Mouse (Mus musculus) megakaryocyte, embryonic 14.5 days (primary cell): ENCODE results near the gene Pnliprp2. TPM values are rescaled to one million over a fixed set of nuclear protein-coding genes. Genes with fewer than 3 reads are reported as not detected.

Source experiments
- H3K27me3 ChIP-seq: replicated peaks from 2 replicates; pipeline ENCODE3; 2012; ENCODE audit warnings: inconsistent platforms
- H3K36me3 ChIP-seq: replicated peaks from 2 replicates; pipeline ENCODE3; 2012; ENCODE audit warnings: low read length, inconsistent platforms, mixed read lengths
- H3K4me1 ChIP-seq: 2 replicates; pipeline ENCODE4 v1.6.1; 2012; ENCODE audit warnings: inconsistent platforms
- H3K4me3 ChIP-seq: replicated peaks from 2 replicates; pipeline ENCODE3; 2012; ENCODE audit warnings: moderate library complexity, mild to moderate bottlenecking, inconsistent platforms
- H3K9me3 ChIP-seq: 2 replicates; pipeline ENCODE4 v1.6.1; 2012; ENCODE audit warnings: inconsistent platforms
- FLI1 ChIP-seq: IDR thresholded peaks from 2 replicates; pipeline ENCODE4 v1.6.1; 2012; ENCODE audit warnings: low read length, inconsistent platforms, mixed read lengths
- GATA1 ChIP-seq: IDR thresholded peaks from 3 replicates; pipeline ENCODE4 v1.6.1; 2012; ENCODE audit warnings: mixed read lengths, low read length, inconsistent platforms, borderline replicate concordance
- polyA plus RNA-seq: library from polyadenylated mRNA; stranded (reverse); fragments of >175 nt; gene quantifications from 2 replicates; pipeline ENCODE4 v1.2.3, GENCODE M21; 2012; ENCODE audit warnings: low replicate concordance; ENCODE audit not compliant: insufficient read depth

The Pnliprp2 gene
- polyA plus RNA-seq, 1 experiment: not detected

GRCm38 (mm10) chr19:58794284-58794683, 34.8 kb downstream of the Pnliprp2 start, which contains the start of gene 1700019N19Rik:
Gene 1700019N19Rik, minus strand, starts transcription at chr19:58794461.
- H3K36me3 ChIP-seq: no peaks in the 10 kb centered on the region
- H3K4me3 ChIP-seq: no peak within 1 kb of the TSS
- TF ChIP-seq GATA1: no peak
- no peak for TF ChIP-seq FLI1
- no peaks in the 10 kb centered on the region for H3K27me3 ChIP-seq
- H3K9me3 ChIP-seq: peaks cover 13% of the 10 kb centered on the region
- H3K4me1 ChIP-seq: no peaks in the 10 kb centered on the region

GRCm38 (mm10) chr19:58795114-58795669, 35.7 kb downstream of the Pnliprp2 start:
- TF ChIP-seq FLI1: no peak
- TF ChIP-seq GATA1: no peak
- H3K4me1 ChIP-seq: no peaks in the 10 kb centered on the region
- no peaks in the 10 kb centered on the region for H3K36me3 ChIP-seq
- no peaks in the 10 kb centered on the region for H3K27me3 ChIP-seq
- peaks cover 20% of the 10 kb centered on the region for H3K9me3 ChIP-seq
- no peak overlapping the region for H3K4me3 ChIP-seq

GRCm38 (mm10) chr19:58805191-58805779, 45.8 kb downstream of the Pnliprp2 start:
- TF ChIP-seq GATA1 (no peak), FLI1 (no peak)
- Histone ChIP-seq H3K4me3 (no peak overlapping the region), H3K9me3 (peaks cover 20% of the 10 kb centered on the region), H3K4me1 (no peaks in the 10 kb centered on the region), H3K27me3 (no peaks in the 10 kb centered on the region), H3K36me3 (no peaks in the 10 kb centered on the region)

- Histone ChIP-seq H3K36me3 (no peaks in the 10 kb centered on the region), H3K4me3 (no peak overlapping the region), H3K9me3 (peaks cover 16% of the 10 kb centered on the region), H3K4me1 (no peaks in the 10 kb centered on the region), H3K27me3 (no peaks in the 10 kb centered on the region)
- TF ChIP-seq FLI1 (no peak), GATA1 (no peak)
Observed at GRCm38 (mm10) chr19:58806364-58806763, 46.8 kb downstream of the Pnliprp2 start.

GRCm38 (mm10) chr19:58808864-58809263, 49.3 kb downstream of the Pnliprp2 start:
- TF ChIP-seq FLI1: no peak
- TF ChIP-seq GATA1: no peak
- no peaks in the 10 kb centered on the region for H3K27me3 ChIP-seq
- H3K4me1 ChIP-seq: no peaks in the 10 kb centered on the region

GRCm38 (mm10) chr19:58810536-58810935, 51.0 kb downstream of the Pnliprp2 start:
- no peaks in the 10 kb centered on the region for H3K4me1 ChIP-seq
- H3K36me3 ChIP-seq: no peaks in the 10 kb centered on the region
- no peaks in the 10 kb centered on the region for H3K27me3 ChIP-seq
- H3K9me3 ChIP-seq: no peaks in the 10 kb centered on the region
- no peak for TF ChIP-seq GATA1
- TF ChIP-seq FLI1: no peak
- H3K4me3 ChIP-seq: no peak overlapping the region

More at GRCm38 (mm10) chr19:58808864-58809263, 49.3 kb downstream of the Pnliprp2 start:
- Histone ChIP-seq H3K9me3 (peaks cover 5% of the 10 kb centered on the region; the same call in 1 of the 2 replicates), H3K36me3 (no peaks in the 10 kb centered on the region), H3K4me3 (no peak overlapping the region)

GRCm38 (mm10) chr19:58815179-58815922, 55.8 kb downstream of the Pnliprp2 start:
- Histone ChIP-seq H3K36me3 (no peaks in the 10 kb centered on the region), H3K4me1 (no peaks in the 10 kb centered on the region), H3K9me3 (no peaks in the 10 kb centered on the region), H3K27me3 (no peaks in the 10 kb centered on the region), H3K4me3 (no peak overlapping the region)
- TF ChIP-seq FLI1 (no peak), GATA1 (no peak)

- Histone ChIP-seq H3K36me3 (no peaks in the 10 kb centered on the region), H3K4me1 (no peaks in the 10 kb centered on the region), H3K4me3 (no peak overlapping the region), H3K27me3 (no peaks in the 10 kb centered on the region), H3K9me3 (no peaks in the 10 kb centered on the region)
- TF ChIP-seq FLI1 (no peak), GATA1 (no peak)
Observed at GRCm38 (mm10) chr19:58816453-58817041, 57.0 kb downstream of the Pnliprp2 start.

GRCm38 (mm10) chr19:58817398-58817797, 57.9 kb downstream of the Pnliprp2 start:
- no peaks in the 10 kb centered on the region for H3K9me3 ChIP-seq
- no peaks in the 10 kb centered on the region for H3K36me3 ChIP-seq
- TF ChIP-seq GATA1 (no peak), FLI1 (no peak)
- no peaks in the 10 kb centered on the region for H3K4me1 ChIP-seq
- no peaks in the 10 kb centered on the region for H3K27me3 ChIP-seq
- no peak overlapping the region for H3K4me3 ChIP-seq
